Mouse (Mus musculus) C2C12 (cell line): ENCODE results near the gene Ube2f. TPM values are rescaled to one million over a fixed set of nuclear protein-coding genes. Genes with fewer than 3 reads are reported as not detected.

ENCODE experiments used
- H3K27me3 ChIP-seq: one replicate; pipeline ENCODE4 v1.6.1; 2011; ENCODE audit not compliant: control insufficient read depth, insufficient read depth, insufficient read length
- H3K36me3 ChIP-seq: one replicate; pipeline ENCODE4 v1.6.1; 2011; ENCODE audit not compliant: control insufficient read depth, insufficient read depth
- H3K4me3 ChIP-seq: one replicate; pipeline ENCODE4 v1.5.1; 2011; ENCODE audit warnings: mild to moderate bottlenecking, control low read depth; ENCODE audit not compliant: poor library complexity, insufficient read depth, severe bottlenecking
- H3K79me2 ChIP-seq: one replicate; pipeline ENCODE4 v1.6.1; 2011; ENCODE audit not compliant: control insufficient read depth, insufficient read depth
- H3K79me3 ChIP-seq: one replicate; pipeline ENCODE4 v1.6.1; 2011; ENCODE audit warnings: low read depth, control low read depth
- H3ac ChIP-seq: one replicate; pipeline ENCODE3; 2011; ENCODE audit warnings: low read depth; ENCODE audit not compliant: control insufficient read depth, insufficient read length
- CEBPB ChIP-seq: IDR thresholded peaks from one replicate; pipeline ENCODE4 v1.6.1; 2011; ENCODE audit warnings: low read depth, mild to moderate bottlenecking, control low read depth, moderate library complexity
- CTCF ChIP-seq: IDR thresholded peaks from one replicate; pipeline ENCODE4 v1.5.1; 2011; ENCODE audit not compliant: control insufficient read depth, insufficient read depth, insufficient read length
- FOSL1 ChIP-seq: IDR thresholded peaks from one replicate; pipeline ENCODE4 v1.8.0; 2011; ENCODE audit warnings: mild to moderate bottlenecking, low read length; ENCODE audit not compliant: poor library complexity, insufficient read depth, severe bottlenecking
- MAX ChIP-seq: IDR thresholded peaks from one replicate; pipeline ENCODE4 v1.6.1; 2011; ENCODE audit warnings: mild to moderate bottlenecking, control low read depth
- MYOD1 ChIP-seq: IDR thresholded peaks from one replicate; pipeline ENCODE4 v1.6.1; 2011; ENCODE audit warnings: low read depth; ENCODE audit not compliant: control insufficient read depth, insufficient read length
- MYOG ChIP-seq: IDR thresholded peaks from one replicate; pipeline ENCODE4 v1.6.1; 2011; ENCODE audit not compliant: control insufficient read depth, insufficient read length; ENCODE audit errors: extremely low read depth
- USF1 ChIP-seq: IDR thresholded peaks from one replicate; pipeline ENCODE4 v1.6.1; 2011; ENCODE audit warnings: low read depth, mild to moderate bottlenecking, control low read depth, moderate library complexity
- polyA plus RNA-seq: library from polyadenylated mRNA; unstranded; fragments of >200 nt; fragmentation: generic; extraction: Trizol; gene quantifications from one replicate; pipeline ENCODE4 v1.2.1, GENCODE M21; 2012; ENCODE audit warnings: missing spikeins

Ube2f gene
- polyA plus RNA-seq, 1 experiment = 71.0 TPM

- Histone ChIP-seq H3ac (no peak overlapping the region), H3K79me2 (no peaks in the 10 kb centered on the region), H3K36me3 (no peaks in the 10 kb centered on the region), H3K27me3 (no peaks in the 10 kb centered on the region), H3K79me3 (no peaks in the 10 kb centered on the region), H3K4me3 (no peak overlapping the region)
- TF ChIP-seq MAX (no peak), CEBPB (peak; percentile 46)
Observed at GRCm38 (mm10) chr1:91207334-91208074, 42.6 kb upstream of the Ube2f start.

GRCm38 (mm10) chr1:91209343-91209742 is 40.8 kb upstream of the Ube2f start:
- Histone ChIP-seq H3K4me3 (no peak overlapping the region), H3K79me2 (no peaks in the 10 kb centered on the region), H3K79me3 (no peaks in the 10 kb centered on the region), H3K27me3 (no peaks in the 10 kb centered on the region), H3K36me3 (no peaks in the 10 kb centered on the region), H3ac (no peak overlapping the region)
- TF ChIP-seq CEBPB (no peak), MYOD1 (no peak), USF1 (no peak), CTCF (no peak), FOSL1 (no peak), MYOG (no peak), MAX (no peak)

GRCm38 (mm10) chr1:91209785-91210184 is 40.3 kb upstream of the Ube2f start:
- H3K27me3 ChIP-seq = no peaks in the 10 kb centered on the region
- TF ChIP-seq FOSL1 (no peak), MYOD1 (no peak), CEBPB (no peak), CTCF (no peak), USF1 (no peak), MYOG (no peak), MAX (no peak)
- H3K79me3 ChIP-seq = no peaks in the 10 kb centered on the region
- no peaks in the 10 kb centered on the region for H3K36me3 ChIP-seq
- no peaks in the 10 kb centered on the region for H3K79me2 ChIP-seq
- H3K4me3 ChIP-seq = no peak overlapping the region
- no peak overlapping the region for H3ac ChIP-seq

- Histone ChIP-seq H3K4me3 (no peak overlapping the region), H3K79me2 (no peaks in the 10 kb centered on the region), H3ac (no peak overlapping the region), H3K36me3 (no peaks in the 10 kb centered on the region), H3K79me3 (no peaks in the 10 kb centered on the region), H3K27me3 (no peaks in the 10 kb centered on the region)
- peak; percentile 73 for TF ChIP-seq CTCF
- TF ChIP-seq MYOG = no peak
Observed at GRCm38 (mm10) chr1:91211099-91211498, 39.0 kb upstream of the Ube2f start.

GRCm38 (mm10) chr1:91211591-91212008 is 38.5 kb upstream of the Ube2f start:
- no peaks in the 10 kb centered on the region for H3K27me3 ChIP-seq
- no peak overlapping the region for H3ac ChIP-seq
- no peak overlapping the region for H3K4me3 ChIP-seq
- H3K36me3 ChIP-seq = no peaks in the 10 kb centered on the region
- TF ChIP-seq USF1 = no peak
- no peak for TF ChIP-seq FOSL1
- no peak for TF ChIP-seq MYOG
- TF ChIP-seq MYOD1 = no peak
- no peak for TF ChIP-seq MAX
- TF ChIP-seq CTCF = no peak
- TF ChIP-seq CEBPB = no peak
- H3K79me3 ChIP-seq = no peaks in the 10 kb centered on the region
- H3K79me2 ChIP-seq = no peaks in the 10 kb centered on the region

GRCm38 (mm10) chr1:91215264-91215663 is 34.8 kb upstream of the Ube2f start:
- no peak overlapping the region for H3ac ChIP-seq
- no peaks in the 10 kb centered on the region for H3K79me2 ChIP-seq
- H3K4me3 ChIP-seq = no peak overlapping the region
- H3K79me3 ChIP-seq = no peaks in the 10 kb centered on the region
- H3K36me3 ChIP-seq = no peaks in the 10 kb centered on the region
- TF ChIP-seq MYOG (no peak), FOSL1 (no peak), CEBPB (no peak), MAX (no peak), USF1 (no peak), CTCF (no peak), MYOD1 (no peak)
- H3K27me3 ChIP-seq = no peaks in the 10 kb centered on the region
